Mouse (Mus musculus) megakaryocyte progenitor cell, adult 5-6 weeks (primary cell): ENCODE measurements at regions not wholly inside any gene's neighbourhood (a gene's known extent, or its start where the extent isn't known, plus 50 kb on each side); places are given as distances from the start of the nearest gene placed in this dataset.

Source experiments
- ATAC-seq: replicated peaks from 2 replicates; pipeline ENCODE4 v1.8.0; 2016; ENCODE audit warnings: mild to moderate bottlenecking, moderate TSS enrichment, inconsistent platforms; ENCODE audit not compliant: poor library complexity

- ATAC-seq, result no peak
Measured at GRCm38 (mm10) chr5:111943337-111944162, 209.8 kb downstream of the Gm26897 start.

GRCm38 (mm10) chr5:111944273-111944971 is 210.7 kb downstream of the Gm26897 start:
- ATAC-seq, result no peak

GRCm38 (mm10) chr5:111944972-111945285 is 211.2 kb downstream of the Gm26897 start:
- no peak for ATAC-seq

GRCm38 (mm10) chr5:111946281-111946680 is 212.6 kb downstream of the Gm26897 start:
- no peak for ATAC-seq

GRCm38 (mm10) chr5:111957698-111958097 is 224.0 kb downstream of the Gm26897 start:
- ATAC-seq, result no peak

GRCm38 (mm10) chr5:111958226-111958625 is 224.5 kb downstream of the Gm26897 start:
- ATAC-seq, result no peak

- ATAC-seq, result no peak
Measured at GRCm38 (mm10) chr5:111965311-111965710, 231.6 kb downstream of the Gm26897 start.

GRCm38 (mm10) chr5:111968121-111968520 is 234.4 kb downstream of the Gm26897 start:
- ATAC-seq, result no peak

GRCm38 (mm10) chr5:111968701-111969100 is 235.0 kb downstream of the Gm26897 start:
- ATAC-seq, result no peak

GRCm38 (mm10) chr5:111971193-111971592 is 237.5 kb downstream of the Gm26897 start:
- ATAC-seq, result no peak

- no peak for ATAC-seq
Measured at GRCm38 (mm10) chr5:111971952-111972351, 238.2 kb downstream of the Gm26897 start.

GRCm38 (mm10) chr5:111975686-111976085 is 242.0 kb downstream of the Gm26897 start:
- ATAC-seq, result no peak

- ATAC-seq, result no peak
Measured at GRCm38 (mm10) chr5:111979601-111980000, 245.9 kb downstream of the Gm26897 start.

GRCm38 (mm10) chr5:111982106-111982505 is 248.4 kb downstream of the Gm26897 start:
- ATAC-seq, result no peak

GRCm38 (mm10) chr5:111985997-111986396 is 252.3 kb downstream of the Gm26897 start:
- no peak for ATAC-seq

- ATAC-seq, result no peak
Measured at GRCm38 (mm10) chr5:111987036-111987435, 253.3 kb downstream of the Gm26897 start.

- ATAC-seq, result no peak
Measured at GRCm38 (mm10) chr5:111991805-111992204, 258.1 kb downstream of the Gm26897 start.

- ATAC-seq, result no peak
Measured at GRCm38 (mm10) chr5:111993221-111993620, 259.1 kb downstream of the Cryba4 start.

GRCm38 (mm10) chr5:111993930-111994329 is 258.4 kb downstream of the Cryba4 start:
- ATAC-seq, result no peak

GRCm38 (mm10) chr5:111996806-111997205 is 255.5 kb downstream of the Cryba4 start:
- ATAC-seq, result no peak

- ATAC-seq, result no peak
Measured at GRCm38 (mm10) chr5:112001742-112002701, 250.3 kb downstream of the Cryba4 start.
